Mouse (Mus musculus) right cerebral cortex, postnatal 25 days (tissue): ENCODE measurements around the gene Tox2.

Experiments used
- DNase-seq: peaks from one replicate; pipeline ENCODE4 v3.0.0; 2022

Tox2 gene

GRCm38 (mm10) chr2:163261362-163262054, 58.6 kb downstream of the Tox2 start:
- DNase-seq = no peak

- no peak for DNase-seq
These were observed 59.1 kb downstream of the Tox2 start for GRCm38 (mm10) chr2:163262055-163262420.

- no peak for DNase-seq
These were observed 64.2 kb downstream of the Tox2 start for GRCm38 (mm10) chr2:163267097-163267496.

GRCm38 (mm10) chr2:163271581-163272492, 68.9 kb downstream of the Tox2 start:
- no peak for DNase-seq

GRCm38 (mm10) chr2:163273815-163274214, 70.9 kb downstream of the Tox2 start:
- DNase-seq = no peak

- DNase-seq = no peak
These were observed 73.1 kb downstream of the Tox2 start for GRCm38 (mm10) chr2:163275986-163276385.

GRCm38 (mm10) chr2:163277979-163278378, 75.1 kb downstream of the Tox2 start:
- no peak for DNase-seq

GRCm38 (mm10) chr2:163280636-163281322, 77.9 kb downstream of the Tox2 start:
- DNase-seq = no peak

GRCm38 (mm10) chr2:163284856-163285255, 81.9 kb downstream of the Tox2 start:
- no peak for DNase-seq

GRCm38 (mm10) chr2:163285335-163285734, 82.4 kb downstream of the Tox2 start:
- no peak for DNase-seq

- DNase-seq = no peak
These were observed 82.8 kb downstream of the Tox2 start for GRCm38 (mm10) chr2:163285762-163286161.

GRCm38 (mm10) chr2:163288881-163289379, 86.0 kb downstream of the Tox2 start:
- DNase-seq = no peak

- DNase-seq = no peak
These were observed 94.2 kb downstream of the Tox2 start for GRCm38 (mm10) chr2:163296999-163297630.

- DNase-seq = no peak
These were observed 97.4 kb downstream of the Tox2 start for GRCm38 (mm10) chr2:163300069-163301060.

GRCm38 (mm10) chr2:163301641-163302040, 98.7 kb downstream of the Tox2 start:
- DNase-seq = no peak

- no peak for DNase-seq
These were observed 100.1 kb downstream of the Tox2 start for GRCm38 (mm10) chr2:163303037-163303436.

GRCm38 (mm10) chr2:163309376-163309775, 106.5 kb downstream of the Tox2 start:
- peak; percentile 38 for DNase-seq

- DNase-seq = no peak
These were observed 107.3 kb downstream of the Tox2 start for GRCm38 (mm10) chr2:163310163-163310688.

- no peak for DNase-seq
These were observed 114.4 kb downstream of the Tox2 start for GRCm38 (mm10) chr2:163317281-163317680.

- no peak for DNase-seq
These were observed 115.9 kb downstream of the Tox2 start for GRCm38 (mm10) chr2:163318777-163319176.

GRCm38 (mm10) chr2:163323163-163323562, 120.2 kb downstream of the Tox2 start:
- DNase-seq = no peak
